Mouse (Mus musculus) heart, embryonic 12.5 days (tissue): ENCODE measurements around the gene Foxp4. TPM values are rescaled to one million over a fixed set of nuclear protein-coding genes. Genes with fewer than 3 reads are reported as not detected.

Experiments
- ATAC-seq: fragments of 200-750 bp; cut with Nextera tagmentation; 2 replicates; pipeline ENCODE4 v1.8.0; 2017; ENCODE audit warnings: moderate TSS enrichment, moderate library complexity; ENCODE audit not compliant: insufficient number of reproducible peaks, low FRiP score
- H3K27ac ChIP-seq: fragments of 300-500 bp; sonication (generic); 2 replicates; pipeline ENCODE4 v1.5.1; 2016; ENCODE audit warnings: mild to moderate bottlenecking, moderate library complexity; ENCODE audit not compliant: poor library complexity, severe bottlenecking
- H3K27me3 ChIP-seq: fragments of 300-500 bp; sonication (generic); replicated peaks from 2 replicates; pipeline ENCODE4 v1.6.1; 2016; ENCODE audit warnings: mild to moderate bottlenecking, moderate library complexity
- H3K36me3 ChIP-seq: fragments of 300-500 bp; sonication (generic); 2 replicates; pipeline ENCODE4 v1.6.1; 2016; ENCODE audit warnings: mild to moderate bottlenecking, moderate library complexity
- H3K4me1 ChIP-seq: fragments of 300-500 bp; sonication (generic); replicated peaks from 2 replicates; pipeline ENCODE4 v1.6.1; 2016; ENCODE audit warnings: mild to moderate bottlenecking
- H3K4me2 ChIP-seq: fragments of 300-500 bp; sonication (generic); 2 replicates; pipeline ENCODE4 v1.6.1; 2016; ENCODE audit warnings: mild to moderate bottlenecking, moderate library complexity
- H3K4me3 ChIP-seq: fragments of 300-500 bp; sonication (generic); 2 replicates; pipeline ENCODE4 v1.5.1; 2016; ENCODE audit warnings: mild to moderate bottlenecking
- H3K9ac ChIP-seq: fragments of 300-500 bp; sonication (generic); 2 replicates; pipeline ENCODE4 v1.6.1; 2016; ENCODE audit warnings: mild to moderate bottlenecking, moderate library complexity
- H3K9me3 ChIP-seq: fragments of 300-500 bp; sonication (generic); replicated peaks from 2 replicates; pipeline ENCODE4 v1.6.1; 2016; ENCODE audit warnings: mild to moderate bottlenecking, moderate library complexity
- WGBS: fragments of 180-500 bp; shearing (Covaris S2); methylation state at CpG from one replicate; pipeline ENCODE4 v1.1.7; 2016; 5-methylcytosine and 5-hydroxymethylcytosine counted together
- polyA plus RNA-seq: library from polyadenylated mRNA; unstranded; fragments of >200 nt; fragmentation: Nextera tagmentation; extraction: Ambion mirVana; gene quantifications from 2 replicates; pipeline ENCODE4 v1.2.1, GENCODE M21; 2016

Foxp4 gene
- polyA plus RNA-seq, 1 experiment from 2014 or later, result 20.7 TPM

GRCm38 (mm10) chr17:47833628-47834481, 90.6 kb downstream of the Foxp4 start:
- peaks cover 56% of the 10 kb centered on the region for H3K4me1 ChIP-seq

GRCm38 (mm10) chr17:47833029-47833627, 91.3 kb downstream of the Foxp4 start:
- H3K4me3 ChIP-seq, result peak overlapping the region; percentile 70
- 1% methylated on average over 43 of the region's 45 CpGs for WGBS
- H3K27me3 ChIP-seq, result 0 out of 2 replicates have a peak, but pooled peaks cover 11% of the 10 kb centered on the region
- peak overlapping the region; percentile 80 for H3K4me2 ChIP-seq
- peak; percentile 82 for ATAC-seq
- H3K4me1 ChIP-seq, result peaks cover 59% of the 10 kb centered on the region
- peak overlapping the region; percentile 80 for H3K9ac ChIP-seq
- H3K27ac ChIP-seq, result peak overlapping the region; percentile 79
- H3K36me3 ChIP-seq, result peaks cover 16% of the 10 kb centered on the region
- no peaks in the 10 kb centered on the region for H3K9me3 ChIP-seq

More at GRCm38 (mm10) chr17:47833628-47834481, 90.6 kb downstream of the Foxp4 start:
- Histone ChIP-seq H3K27me3 (0 out of 2 replicates have a peak, but pooled peaks cover 11% of the 10 kb centered on the region), H3K4me2 (peak overlapping the region; percentile 80), H3K9me3 (no peaks in the 10 kb centered on the region), H3K9ac (peak overlapping the region; percentile 80), H3K36me3 (peaks cover 16% of the 10 kb centered on the region), H3K27ac (peak overlapping the region; percentile 79), H3K4me3 (peak overlapping the region; percentile 70)
- whole genome bisulfite sequencing, result 1% methylated on average over 45 of the region's 45 CpGs
- ATAC-seq, result no peak

GRCm38 (mm10) chr17:47832501-47833028, 91.9 kb downstream of the Foxp4 start:
- Histone ChIP-seq H3K4me2 (peak overlapping the region; percentile 80), H3K27me3 (0 out of 2 replicates have a peak, but pooled peaks cover 11% of the 10 kb centered on the region), H3K36me3 (peaks cover 20% of the 10 kb centered on the region), H3K4me3 (peak overlapping the region; percentile 70), H3K9ac (peak overlapping the region; percentile 80), H3K27ac (peak overlapping the region; percentile 79), H3K9me3 (no peaks in the 10 kb centered on the region), H3K4me1 (peaks cover 53% of the 10 kb centered on the region)
- 3% methylated on average over 17 of the region's 17 CpGs for WGBS
- peak; percentile 54 for ATAC-seq

DNA sequence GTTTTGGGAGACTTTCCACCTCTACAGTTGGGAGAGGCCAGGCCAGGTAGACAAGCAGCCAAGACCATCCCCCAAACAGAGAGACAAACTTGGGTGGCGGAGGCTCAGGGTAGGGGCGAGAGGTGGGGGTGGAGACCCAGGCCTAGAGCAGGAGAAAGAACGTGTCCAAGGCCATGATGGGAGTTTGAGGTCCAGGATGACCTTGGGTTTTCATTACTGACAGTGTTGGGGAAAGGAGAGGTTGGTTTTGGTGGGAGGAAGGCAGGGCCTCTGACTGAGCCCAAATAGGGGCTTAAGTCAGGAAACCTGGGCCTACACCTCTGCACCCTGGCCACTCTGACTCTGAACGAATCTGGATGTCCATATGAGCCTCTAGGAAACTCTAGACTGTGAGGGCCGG, 92.7 kb downstream of the Foxp4 start:
- H3K4me1 ChIP-seq, result peaks cover 50% of the 10 kb centered on the region
- peaks cover 28% of the 10 kb centered on the region for H3K36me3 ChIP-seq
- H3K9ac ChIP-seq, result peak overlapping the region; percentile 80
- peak overlapping the region; percentile 70 for H3K4me3 ChIP-seq
- H3K27ac ChIP-seq, result peak overlapping the region; percentile 79
- no peak for ATAC-seq
- peak overlapping the region; percentile 80 for H3K4me2 ChIP-seq
- 45% methylated on average over 5 of the region's 5 CpGs for WGBS
- H3K27me3 ChIP-seq, result 0 out of 2 replicates have a peak, but pooled peaks cover 11% of the 10 kb centered on the region
- H3K9me3 ChIP-seq, result peaks cover 6% of the 10 kb centered on the region

- peak overlapping the region; percentile 79; the same call in 1 of the 2 replicates for H3K27ac ChIP-seq
- H3K27me3 ChIP-seq, result 0 out of 2 replicates have a peak, but pooled peaks cover 11% of the 10 kb centered on the region
- peak overlapping the region; percentile 80 for H3K4me2 ChIP-seq
- WGBS, result 27% methylated on average over 9 of the region's 9 CpGs
- H3K9ac ChIP-seq, result peak overlapping the region; percentile 80
- H3K4me3 ChIP-seq, result peak overlapping the region; percentile 70
- H3K4me1 ChIP-seq, result peaks cover 50% of the 10 kb centered on the region
- H3K36me3 ChIP-seq, result peaks cover 32% of the 10 kb centered on the region
- ATAC-seq, result no peak
- H3K9me3 ChIP-seq, result peaks cover 7% of the 10 kb centered on the region
These were observed 93.3 kb downstream of the Foxp4 start for GRCm38 (mm10) chr17:47831161-47831560.

DNA sequence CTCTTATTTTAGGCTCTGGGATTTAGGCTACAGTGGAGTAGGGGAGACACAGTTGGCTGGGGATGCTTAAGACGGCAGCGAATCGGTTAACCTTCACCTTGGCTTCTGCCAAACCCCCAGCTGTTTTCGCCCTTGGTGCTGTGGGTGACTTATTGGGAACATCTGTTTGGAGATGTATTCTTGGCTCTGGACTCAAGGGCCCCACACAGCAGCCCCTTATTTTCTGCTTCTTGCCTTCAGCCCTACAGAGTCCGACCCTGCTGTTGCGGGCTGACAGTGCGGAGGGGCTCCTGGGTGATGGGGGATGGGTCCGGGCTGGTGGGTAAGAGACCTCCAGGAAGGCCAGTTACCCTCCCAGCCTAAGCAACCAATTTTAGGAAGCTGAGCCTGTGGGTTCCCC, 103.1 kb downstream of the Foxp4 start:
- Histone ChIP-seq H3K9ac (no peak overlapping the region), H3K4me3 (no peak overlapping the region), H3K4me2 (no peak overlapping the region), H3K27ac (no peak overlapping the region), H3K9me3 (no peaks in the 10 kb centered on the region), H3K36me3 (peaks cover 81% of the 10 kb centered on the region), H3K4me1 (0 out of 2 replicates have a peak, but pooled peaks cover 1% of the 10 kb centered on the region), H3K27me3 (no peaks in the 10 kb centered on the region)
- 79% methylated on average over 8 of the region's 8 CpGs for WGBS
- ATAC-seq, result no peak

- H3K36me3 ChIP-seq, result peaks cover 75% of the 10 kb centered on the region
- 85% methylated on average over 13 of the region's 13 CpGs for WGBS
- H3K4me1 ChIP-seq, result peaks cover 32% of the 10 kb centered on the region
These were observed 106.3 kb downstream of the Foxp4 start for GRCm38 (mm10) chr17:47818038-47818725.

More at GRCm38 (mm10) chr17:47818038-47818725, 106.3 kb downstream of the Foxp4 start:
- Histone ChIP-seq H3K27me3 (no peaks in the 10 kb centered on the region), H3K27ac (no peak overlapping the region), H3K4me2 (no peak overlapping the region), H3K9ac (no peak overlapping the region), H3K9me3 (no peaks in the 10 kb centered on the region), H3K4me3 (no peak overlapping the region)
- ATAC-seq, result no peak

Other genes with a start within 250 kb of the Foxp4 start
- gene Tomm6, start 236.3 kb downstream of the Foxp4 start, polyA plus RNA-seq, result 352 and 355 TPM in 2 replicates
- gene Frs3, start 235.6 kb downstream of the Foxp4 start, polyA plus RNA-seq, result 4.6 and 5.1 TPM in 2 replicates
- 0.15 and 0.19 TPM in 2 replicates for gene Gm21981, start 230.2 kb downstream of the Foxp4 start, polyA plus RNA-seq
- 0.56 TPM in 1 of 2 replicates, not detected in the other for gene Prickle4, start 229.9 kb downstream of the Foxp4 start, polyA plus RNA-seq
- not detected in 2 replicates for gene Pgc, start 197.8 kb downstream of the Foxp4 start, polyA plus RNA-seq
- 22.7 and 24.5 TPM in 2 replicates for gene Tfeb, start 187.6 kb downstream of the Foxp4 start, polyA plus RNA-seq
- 11.1 and 11.2 TPM in 2 replicates for gene Mdfi, start 90.0 kb downstream of the Foxp4 start, polyA plus RNA-seq
- not detected in 2 replicates for gene 1700122O11Rik, start 113.6 kb upstream of the Foxp4 start, polyA plus RNA-seq
- not detected in 2 replicates for gene 1700067P10Rik, start 164.7 kb upstream of the Foxp4 start, polyA plus RNA-seq
- not detected in 2 replicates for gene 9830107B12Rik, start 221.6 kb upstream of the Foxp4 start, polyA plus RNA-seq
- gene A530064D06Rik, start 242.6 kb upstream of the Foxp4 start, polyA plus RNA-seq, result not detected in 2 replicates